Mouse (Mus musculus) forebrain, embryonic 15.5 days (tissue): ENCODE results near the gene Gla. TPM values are rescaled to one million over a fixed set of nuclear protein-coding genes. Genes with fewer than 3 reads are reported as not detected.

Experiments
- ATAC-seq: fragments of 200-750 bp; cut with Nextera tagmentation; replicated peaks from 2 replicates; pipeline ENCODE4 v1.8.0; 2017; ENCODE audit warnings: mild to moderate bottlenecking, moderate TSS enrichment, moderate library complexity
- H3K27ac ChIP-seq: fragments of 300-500 bp; sonication (generic); replicated peaks from 2 replicates; pipeline ENCODE4 v1.5.1; 2015; ENCODE audit warnings: mild to moderate bottlenecking, inconsistent platforms
- H3K27me3 ChIP-seq: fragments of 300-500 bp; sonication (generic); 2 replicates; pipeline ENCODE4 v1.6.1; 2015; ENCODE audit warnings: inconsistent platforms
- H3K36me3 ChIP-seq: fragments of 300-500 bp; sonication (generic); 2 replicates; pipeline ENCODE4 v1.6.1; 2015; ENCODE audit warnings: mild to moderate bottlenecking, inconsistent platforms
- H3K4me1 ChIP-seq: fragments of 300-500 bp; sonication (generic); 2 replicates; pipeline ENCODE4 v1.6.1; 2015; ENCODE audit warnings: inconsistent platforms
- H3K4me2 ChIP-seq: fragments of 300-500 bp; sonication (generic); replicated peaks from 2 replicates; pipeline ENCODE4 v1.6.1; 2015; ENCODE audit warnings: mild to moderate bottlenecking, inconsistent platforms
- H3K4me3 ChIP-seq: fragments of 300-500 bp; sonication (generic); 2 replicates; pipeline ENCODE4 v1.5.1; 2015; ENCODE audit warnings: mild to moderate bottlenecking, inconsistent platforms
- H3K9ac ChIP-seq: fragments of 300-500 bp; sonication (generic); replicated peaks from 2 replicates; pipeline ENCODE4 v1.6.1; 2015; ENCODE audit warnings: mild to moderate bottlenecking, inconsistent platforms
- H3K9me3 ChIP-seq: fragments of 300-500 bp; sonication (generic); 2 replicates; pipeline ENCODE4 v1.6.1; 2016; ENCODE audit warnings: inconsistent platforms
- WGBS: fragments of 180-500 bp; shearing (Covaris S2); methylation state at CpG from one replicate; pipeline ENCODE4 v1.1.7; 2015; ENCODE audit warnings: mixed read lengths; 5-methylcytosine and 5-hydroxymethylcytosine counted together
- polyA plus RNA-seq: library from polyadenylated mRNA; unstranded; fragments of >200 nt; fragmentation: Nextera tagmentation; extraction: Ambion mirVana; gene quantifications from 2 replicates; pipeline ENCODE4 v1.2.1, GENCODE M21; 2015

Gene Gla
- polyA plus RNA-seq, 1 experiment from 2014 or later = 2.9 TPM

- peak overlapping the region; percentile 77 for H3K27ac ChIP-seq
- no peaks in the 10 kb centered on the region for H3K27me3 ChIP-seq
- H3K4me1 ChIP-seq = peaks cover 10% of the 10 kb centered on the region; the same call in 1 of the 2 replicates
- H3K9me3 ChIP-seq = no peaks in the 10 kb centered on the region
- no peak overlapping the region for H3K4me3 ChIP-seq
- peak overlapping the region; percentile 15; the same call in 1 of the 2 replicates for H3K4me2 ChIP-seq
- peak; percentile 71; the same call in 1 of the 2 replicates for ATAC-seq
- no peak overlapping the region for H3K9ac ChIP-seq
- 24% methylated on average over 8 of the region's 8 CpGs for WGBS
- H3K36me3 ChIP-seq = no peaks in the 10 kb centered on the region
Observed at GRCm38 (mm10) chrX:134620254-134620865, 19.4 kb upstream of the Gla start.

DNA sequence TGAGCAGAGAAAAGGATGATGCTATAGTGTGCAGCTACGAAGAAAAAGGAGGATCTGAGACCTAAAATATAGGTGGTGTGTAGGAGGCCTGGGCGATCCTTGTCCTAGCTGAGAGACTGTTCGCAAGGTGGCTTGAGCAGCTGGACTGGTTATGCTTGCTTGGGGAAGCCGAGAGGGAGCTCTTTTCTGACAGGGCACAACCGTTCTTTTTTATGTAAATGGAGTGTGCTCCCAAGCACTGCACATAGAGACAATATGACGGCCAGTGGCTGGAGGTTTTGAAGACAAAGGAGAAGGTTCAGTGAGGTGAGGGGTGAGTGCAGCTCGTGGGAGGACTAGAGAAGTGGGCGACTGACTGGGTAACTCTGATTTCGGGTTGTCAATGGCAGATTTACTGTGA, 18.8 kb upstream of the Gla start:
- peak; percentile 60 for ATAC-seq
- 31% methylated on average over 9 of the region's 9 CpGs for WGBS
- H3K4me2 ChIP-seq = peak overlapping the region; percentile 3; the same call in 1 of the 2 replicates

DNA sequence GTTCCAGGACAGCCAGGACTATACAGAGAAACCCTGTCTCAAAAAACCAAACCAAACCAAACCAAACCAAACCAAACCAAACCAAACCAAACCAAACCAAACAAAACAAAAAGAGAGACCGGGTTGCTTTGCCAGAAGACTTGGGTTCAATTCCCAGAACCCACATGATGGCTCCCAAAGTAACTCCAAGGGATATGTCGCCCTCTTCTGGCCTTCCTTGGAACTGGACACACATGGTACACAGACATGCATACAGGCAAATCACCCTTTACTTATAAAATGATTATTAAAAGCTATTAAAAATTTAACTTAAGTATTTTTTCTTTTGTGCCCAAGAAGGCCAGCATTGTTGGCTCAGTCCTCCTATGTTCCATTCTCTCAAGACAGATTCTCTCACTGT, 13.4 kb upstream of the Gla start:
- WGBS = 83% methylated on average over 2 of the region's 2 CpGs
- peaks cover 3% of the 10 kb centered on the region; the same call in 1 of the 2 replicates for H3K4me1 ChIP-seq

More for the DNA sequence above, 18.8 kb upstream of the Gla start:
- Histone ChIP-seq H3K4me3 (no peak overlapping the region), H3K27me3 (no peaks in the 10 kb centered on the region), H3K27ac (peak overlapping the region; percentile 77), H3K9me3 (no peaks in the 10 kb centered on the region), H3K36me3 (no peaks in the 10 kb centered on the region), H3K9ac (no peak overlapping the region), H3K4me1 (peaks cover 10% of the 10 kb centered on the region; the same call in 1 of the 2 replicates)

GRCm38 (mm10) chrX:134612285-134612959, 11.5 kb upstream of the Gla start:
- WGBS = 27% methylated on average over 15 of the region's 15 CpGs
- H3K4me3 ChIP-seq = peak overlapping the region; percentile 37

More for the DNA sequence above, 13.4 kb upstream of the Gla start:
- Histone ChIP-seq H3K27me3 (no peaks in the 10 kb centered on the region), H3K9ac (no peak overlapping the region), H3K9me3 (no peaks in the 10 kb centered on the region), H3K27ac (no peak overlapping the region), H3K4me3 (no peak overlapping the region), H3K4me2 (no peak overlapping the region), H3K36me3 (no peaks in the 10 kb centered on the region)
- ATAC-seq = no peak

DNA sequence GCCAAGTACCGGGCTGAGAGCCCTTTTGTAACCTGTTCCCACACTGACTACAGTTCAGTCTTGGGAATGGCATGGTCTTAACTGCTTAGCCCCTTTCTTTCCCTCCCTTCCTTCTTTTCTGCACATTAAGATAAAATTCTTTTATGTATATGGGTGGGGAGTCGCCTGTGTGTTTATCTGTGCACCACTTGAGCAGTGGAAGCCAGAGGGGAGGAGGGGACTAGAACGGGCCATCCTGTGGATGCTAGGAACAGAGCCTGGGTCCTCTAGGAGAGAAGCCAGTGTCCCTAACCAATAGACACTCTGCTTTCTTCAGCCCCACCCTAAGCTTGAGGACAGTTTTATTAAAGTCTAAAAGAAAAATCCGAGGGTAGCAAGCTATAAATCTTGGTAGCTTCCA, 10.1 kb upstream of the Gla start:
- ATAC-seq = no peak
- WGBS = 81% methylated on average over 4 of the region's 4 CpGs
- Histone ChIP-seq H3K4me2 (no peak overlapping the region), H3K27me3 (no peaks in the 10 kb centered on the region), H3K4me1 (peaks cover 3% of the 10 kb centered on the region; the same call in 1 of the 2 replicates), H3K9me3 (no peaks in the 10 kb centered on the region), H3K36me3 (no peaks in the 10 kb centered on the region), H3K27ac (no peak overlapping the region), H3K9ac (no peak overlapping the region), H3K4me3 (no peak overlapping the region)

More at GRCm38 (mm10) chrX:134612285-134612959, 11.5 kb upstream of the Gla start:
- H3K27me3 ChIP-seq = no peaks in the 10 kb centered on the region
- ATAC-seq = peak; percentile 89
- H3K9ac ChIP-seq = peak overlapping the region; percentile 28; the same call in 1 of the 2 replicates
- no peaks in the 10 kb centered on the region for H3K36me3 ChIP-seq
- peak overlapping the region; percentile 48 for H3K4me2 ChIP-seq
- no peaks in the 10 kb centered on the region for H3K9me3 ChIP-seq
- peaks cover 3% of the 10 kb centered on the region; the same call in 1 of the 2 replicates for H3K4me1 ChIP-seq
- H3K27ac ChIP-seq = peak overlapping the region; percentile 86

- Histone ChIP-seq H3K36me3 (no peaks in the 10 kb centered on the region), H3K27me3 (no peaks in the 10 kb centered on the region), H3K4me3 (no peak overlapping the region), H3K9me3 (no peaks in the 10 kb centered on the region), H3K27ac (no peak overlapping the region), H3K9ac (no peak overlapping the region), H3K4me2 (no peak overlapping the region), H3K4me1 (peaks cover 3% of the 10 kb centered on the region; the same call in 1 of the 2 replicates)
- 28% methylated on average over 4 of the region's 4 CpGs for WGBS
- ATAC-seq = no peak
Observed at GRCm38 (mm10) chrX:134609472-134609871, 8.5 kb upstream of the Gla start.

DNA sequence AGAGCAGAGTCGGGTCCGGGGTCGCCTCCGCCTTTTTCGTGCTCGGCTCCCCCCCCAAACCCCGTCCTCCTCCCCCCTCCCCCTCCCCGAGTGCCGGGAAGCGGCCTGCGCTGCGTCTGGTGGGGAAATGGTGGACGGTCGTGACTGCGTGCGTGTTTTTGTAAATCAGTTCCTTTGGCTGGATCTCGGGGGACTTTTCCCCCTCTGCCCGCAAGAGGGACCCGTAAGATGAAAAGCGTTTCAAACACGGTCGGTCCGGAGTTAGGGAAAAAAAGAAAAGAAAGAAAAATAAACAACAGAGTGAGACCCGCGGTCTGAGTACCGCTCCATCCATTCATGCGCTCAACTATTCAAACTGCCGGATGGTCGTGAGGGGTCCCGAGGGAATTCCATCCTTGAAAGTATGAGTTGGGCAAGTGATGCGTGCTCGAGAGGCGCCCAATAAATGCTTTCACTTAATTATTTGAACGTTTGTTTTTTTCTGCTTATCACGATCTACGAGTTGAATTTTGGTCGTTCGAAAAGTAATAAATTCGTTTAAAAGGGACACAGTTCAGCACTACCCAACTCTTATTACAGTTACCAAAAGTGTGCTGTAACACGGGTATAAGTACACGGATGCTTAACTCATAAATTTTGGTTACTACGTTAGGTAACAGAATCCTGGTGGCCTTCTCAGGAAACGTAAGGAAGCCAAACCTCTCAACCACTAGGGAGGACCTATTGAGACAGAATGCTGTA, 625 bp upstream of the Gla start:
- Histone ChIP-seq H3K9me3 (no peaks in the 10 kb centered on the region), H3K9ac (peak overlapping the region; percentile 54), H3K27me3 (no peaks in the 10 kb centered on the region), H3K27ac (peak overlapping the region; percentile 95), H3K4me2 (peak overlapping the region; percentile 48), H3K36me3 (no peaks in the 10 kb centered on the region), H3K4me3 (peak overlapping the region; percentile 57), H3K4me1 (peaks cover 20% of the 10 kb centered on the region)
- WGBS = 20% methylated on average over 37 of the region's 43 CpGs
- peak; percentile 83 for ATAC-seq

DNA sequence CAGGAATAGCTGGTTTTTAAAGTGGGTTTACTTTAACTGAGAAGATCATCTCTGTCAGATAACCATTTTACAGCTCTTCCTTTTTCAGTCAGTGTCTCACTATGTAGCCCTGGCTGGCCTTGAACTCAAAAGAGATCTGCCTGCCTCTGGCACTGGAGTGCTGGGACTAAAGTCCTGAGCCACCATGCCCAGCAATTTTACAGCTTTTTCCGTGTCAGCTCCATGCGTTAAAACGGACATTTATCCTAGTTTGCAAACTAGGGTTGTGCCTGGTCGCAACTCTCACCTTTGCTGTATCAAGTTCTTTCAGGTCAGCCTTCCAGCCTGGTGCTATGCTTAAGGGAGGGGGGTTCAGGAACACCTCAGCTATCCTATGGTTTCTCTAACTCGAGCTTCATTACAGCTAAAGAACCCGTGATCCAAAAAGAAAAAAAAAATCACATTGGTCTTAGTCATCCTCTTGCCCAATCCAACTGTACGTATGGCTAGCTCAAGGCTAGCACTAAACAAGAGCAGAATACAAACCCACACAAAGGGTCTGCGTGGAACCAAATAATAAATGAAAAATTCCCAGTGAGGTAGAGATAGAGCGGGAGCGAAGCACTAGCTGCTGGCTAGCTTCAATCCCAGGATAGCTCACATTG, 881 bp downstream of the Gla start:
- peak overlapping the region; percentile 80 for H3K27ac ChIP-seq
- peaks cover 20% of the 10 kb centered on the region for H3K4me1 ChIP-seq
- no peaks in the 10 kb centered on the region for H3K27me3 ChIP-seq
- H3K4me2 ChIP-seq = peak overlapping the region; percentile 51
- no peaks in the 10 kb centered on the region for H3K9me3 ChIP-seq
- 31% methylated on average over 10 of the region's 10 CpGs for WGBS
- peak overlapping the region; percentile 57 for H3K4me3 ChIP-seq
- H3K36me3 ChIP-seq = no peaks in the 10 kb centered on the region
- ATAC-seq = no peak; the same call in 1 of the 2 replicates
- H3K9ac ChIP-seq = peak overlapping the region; percentile 51

GRCm38 (mm10) chrX:134589836-134590235, 11.1 kb downstream of the Gla start:
- no peak overlapping the region for H3K4me2 ChIP-seq
- no peaks in the 10 kb centered on the region for H3K9me3 ChIP-seq
- ATAC-seq = no peak
- H3K27me3 ChIP-seq = no peaks in the 10 kb centered on the region
- H3K36me3 ChIP-seq = peaks cover 6% of the 10 kb centered on the region; the same call in 1 of the 2 replicates
- peaks cover 12% of the 10 kb centered on the region for H3K4me1 ChIP-seq
- no peak overlapping the region for H3K4me3 ChIP-seq
- H3K27ac ChIP-seq = no peak overlapping the region
- WGBS = 76% methylated on average over 5 of the region's 5 CpGs
- no peak overlapping the region for H3K9ac ChIP-seq

DNA sequence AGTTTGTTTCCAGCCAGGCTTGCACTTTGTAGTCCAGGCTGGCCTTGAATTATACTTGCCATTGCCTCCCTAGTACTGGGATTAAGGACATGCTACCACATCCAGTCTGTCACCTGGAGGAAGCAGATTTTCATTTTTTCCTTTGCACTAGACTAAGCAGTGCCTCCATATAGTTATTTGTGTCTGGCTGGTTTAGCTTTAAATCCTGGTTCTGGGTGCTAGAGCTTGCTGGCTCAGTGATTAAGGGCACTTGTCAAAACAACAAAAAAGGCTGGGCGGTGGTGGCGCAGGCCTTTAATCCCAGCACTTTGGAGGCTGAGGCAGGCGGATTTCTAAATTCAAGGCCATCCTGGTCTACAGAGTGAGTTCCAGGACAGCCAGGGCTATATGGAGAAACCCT, 11.9 kb downstream of the Gla start:
- Histone ChIP-seq H3K4me3 (no peak overlapping the region), H3K4me2 (no peak overlapping the region), H3K36me3 (peaks cover 6% of the 10 kb centered on the region; the same call in 1 of the 2 replicates), H3K27ac (no peak overlapping the region), H3K9me3 (no peaks in the 10 kb centered on the region), H3K9ac (no peak overlapping the region), H3K27me3 (no peaks in the 10 kb centered on the region), H3K4me1 (peaks cover 14% of the 10 kb centered on the region)
- WGBS = 82% methylated on average over 3 of the region's 3 CpGs
- ATAC-seq = no peak

- H3K4me1 ChIP-seq = peaks cover 14% of the 10 kb centered on the region
- H3K9ac ChIP-seq = no peak overlapping the region
- H3K36me3 ChIP-seq = peaks cover 6% of the 10 kb centered on the region; the same call in 1 of the 2 replicates
- no peaks in the 10 kb centered on the region for H3K27me3 ChIP-seq
- no peak for ATAC-seq
- no peak overlapping the region for H3K27ac ChIP-seq
- H3K4me3 ChIP-seq = no peak overlapping the region
- WGBS = 87% methylated on average over 4 of the region's 4 CpGs
- no peak overlapping the region for H3K4me2 ChIP-seq
- no peaks in the 10 kb centered on the region for H3K9me3 ChIP-seq
Observed at GRCm38 (mm10) chrX:134588261-134588660, 12.7 kb downstream of the Gla start.
